Mouse (Mus musculus) frontal cortex, adult (tissue): Measurements from ENCODE around the gene Rapgef4.
"Not testable (repeated sequence)": the region's sequence is repeated elsewhere in the genome, so short reads cannot be mapped to it uniquely, and the experiment has no call there.

Experiments
- ATAC-seq: cut with Nextera tagmentation; 2 replicates; pipeline ENCODE4 v1.9.2; 2017; ENCODE audit warnings: mild to moderate bottlenecking, moderate library complexity, mixed read lengths; ENCODE audit not compliant: low TSS enrichment

The Rapgef4 gene

DNA sequence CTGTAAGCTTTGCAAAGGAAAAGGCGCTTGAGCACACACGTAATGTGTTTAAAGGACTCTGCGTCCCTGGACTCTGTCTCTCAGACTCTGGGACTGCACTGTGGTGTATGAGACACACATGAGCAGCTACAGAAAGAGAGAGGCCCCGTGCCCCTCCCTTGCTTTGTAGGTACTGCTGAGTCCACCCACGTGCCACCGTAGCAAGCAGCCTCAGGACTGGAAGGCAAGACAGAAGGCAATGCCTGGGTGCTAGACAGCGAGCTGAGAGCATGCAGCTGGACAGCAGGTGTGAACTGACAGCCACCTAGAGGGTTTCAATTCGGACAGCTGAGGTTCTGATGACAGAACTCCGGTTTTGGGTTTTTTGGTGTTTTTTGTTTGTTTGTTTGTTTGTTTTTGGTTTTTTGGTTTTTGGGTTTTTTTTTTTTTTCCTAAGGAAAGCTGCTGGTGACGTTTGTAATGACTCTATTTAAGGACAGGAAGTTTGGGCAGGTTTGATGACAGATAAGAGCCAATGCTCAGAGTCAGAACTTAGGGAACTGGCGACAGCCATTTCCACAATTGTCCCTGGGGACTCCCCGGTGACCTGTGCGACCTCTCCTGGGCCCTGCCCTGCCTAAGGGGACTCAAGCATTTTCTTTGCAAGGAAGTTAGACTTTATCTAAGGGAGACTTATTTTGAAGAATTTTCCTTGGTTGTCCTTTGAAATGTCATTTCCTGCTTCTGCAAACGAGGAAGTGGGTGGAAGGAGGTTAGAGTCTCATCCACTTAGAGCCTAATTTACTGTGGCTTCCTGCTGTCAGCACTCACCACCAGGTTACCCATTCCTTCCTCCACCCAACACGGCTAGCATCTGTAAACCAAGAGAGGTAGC lies 136.3 kb downstream of the Rapgef4 start:
- peak; percentile 77 for ATAC-seq

DNA sequence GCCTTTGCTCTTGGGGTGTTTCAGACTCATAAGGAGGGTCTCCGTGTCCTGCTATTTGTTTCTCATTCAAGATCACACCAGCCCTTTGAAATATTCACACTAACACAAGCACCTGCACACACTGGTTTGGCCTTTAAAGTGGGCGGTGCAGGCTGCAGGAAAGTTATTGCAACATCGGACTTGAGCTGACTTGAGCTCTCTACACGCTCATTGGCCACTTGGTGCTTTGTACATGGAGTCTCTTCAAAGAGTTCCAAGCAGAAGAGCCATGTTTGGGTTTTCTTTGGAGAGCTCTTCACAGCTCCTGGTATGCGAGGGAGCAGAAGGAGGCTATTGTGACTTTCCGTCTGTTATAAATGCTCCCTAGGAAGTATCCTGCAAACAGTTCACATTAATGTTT lies 139.2 kb downstream of the Rapgef4 start:
- ATAC-seq = no peak

DNA sequence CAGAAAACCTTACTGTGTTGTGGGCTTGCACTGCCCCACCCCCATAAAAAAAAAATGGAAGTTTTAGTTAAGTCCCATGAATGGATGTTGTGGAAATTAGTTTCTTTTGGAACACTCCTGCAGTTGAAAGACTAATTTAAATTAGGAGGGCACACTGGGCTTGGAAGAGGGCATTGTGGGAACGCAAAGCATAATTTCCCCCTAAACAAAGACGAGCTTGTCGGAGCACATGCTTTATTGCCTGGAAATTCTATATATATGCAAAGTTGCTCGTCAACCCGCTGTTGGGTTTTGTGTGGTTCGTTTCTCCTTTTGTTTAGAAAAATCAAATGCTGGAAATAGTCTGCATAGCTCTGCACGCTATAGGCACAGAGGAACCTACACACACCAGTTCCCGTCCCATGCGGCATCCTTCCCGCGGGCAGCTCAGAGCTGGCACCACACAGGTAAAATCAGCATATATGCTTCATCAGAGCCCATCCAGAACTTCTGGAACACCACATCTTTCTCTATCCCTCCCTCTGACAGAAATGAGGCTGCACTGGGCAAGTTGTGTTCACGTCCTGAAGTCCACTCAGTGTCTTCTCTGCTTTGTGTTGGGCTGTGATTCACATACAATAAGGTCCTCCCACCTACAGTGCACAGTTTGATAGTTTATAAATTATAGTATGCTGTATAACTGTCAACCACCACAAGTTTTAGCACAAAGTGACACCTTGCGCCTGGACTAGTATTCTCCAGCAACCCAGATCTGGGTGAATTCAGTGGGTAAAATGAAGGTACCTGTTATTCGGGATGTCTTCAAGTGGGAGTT lies 141.6 kb downstream of the Rapgef4 start:
- ATAC-seq = no peak

DNA sequence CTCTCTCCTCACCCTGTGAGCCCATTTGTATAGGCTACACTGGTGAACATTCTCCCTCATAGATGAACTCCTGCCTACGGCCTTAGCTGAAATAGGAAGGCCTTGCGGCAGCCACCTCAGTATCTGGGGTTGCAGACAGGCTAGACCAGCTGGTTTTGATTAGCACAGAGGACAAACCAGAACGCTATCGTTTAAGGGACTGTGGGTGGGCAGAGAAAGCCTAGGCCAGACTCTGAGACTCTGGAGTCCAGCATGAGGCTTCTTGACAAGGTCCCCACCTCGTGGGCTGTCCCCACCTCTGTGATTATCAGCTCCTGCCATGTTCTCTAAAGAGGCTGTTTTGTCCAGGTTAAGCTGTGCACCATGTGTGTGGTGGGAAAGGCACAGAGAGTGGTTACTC lies 142.8 kb downstream of the Rapgef4 start:
- ATAC-seq = no peak

DNA sequence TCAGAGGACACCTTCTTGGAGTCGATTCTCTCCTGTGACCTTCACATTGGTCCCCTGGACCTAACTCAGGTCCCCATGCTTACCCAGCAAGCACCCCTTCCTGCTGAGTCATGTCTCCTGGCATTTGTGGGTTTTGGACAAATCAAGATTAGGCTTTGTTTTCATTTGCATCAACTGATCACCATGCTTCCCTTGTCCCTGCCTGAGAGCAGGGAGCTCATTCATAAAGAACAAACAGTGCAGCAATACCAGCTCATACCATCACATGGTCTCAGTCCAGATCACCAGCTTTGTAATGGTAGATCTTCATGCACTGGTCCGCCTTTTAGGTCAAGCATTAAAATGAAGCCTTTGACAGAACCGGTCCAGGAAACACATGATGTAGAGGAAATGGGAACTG lies 144.7 kb downstream of the Rapgef4 start:
- ATAC-seq = no peak

DNA sequence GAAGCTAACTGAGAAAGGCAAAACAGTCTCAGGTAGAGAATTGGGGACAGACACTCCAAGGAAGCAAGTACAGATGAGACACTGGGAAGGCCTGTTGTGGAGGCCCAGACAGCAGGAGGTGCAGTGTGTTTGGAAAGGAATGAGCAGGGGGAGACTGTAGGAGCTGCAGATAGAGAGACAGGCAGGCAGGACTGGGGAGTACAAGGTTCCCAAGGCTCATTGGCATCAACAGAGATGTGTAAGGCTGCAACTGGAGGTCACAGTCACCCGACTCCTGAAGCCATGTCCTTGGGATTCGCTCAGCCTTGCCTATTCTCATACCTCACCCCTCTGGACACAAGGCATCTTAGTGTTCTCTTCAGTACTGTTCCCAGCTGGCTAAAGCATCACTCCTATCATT lies 145.4 kb downstream of the Rapgef4 start:
- no peak for ATAC-seq

DNA sequence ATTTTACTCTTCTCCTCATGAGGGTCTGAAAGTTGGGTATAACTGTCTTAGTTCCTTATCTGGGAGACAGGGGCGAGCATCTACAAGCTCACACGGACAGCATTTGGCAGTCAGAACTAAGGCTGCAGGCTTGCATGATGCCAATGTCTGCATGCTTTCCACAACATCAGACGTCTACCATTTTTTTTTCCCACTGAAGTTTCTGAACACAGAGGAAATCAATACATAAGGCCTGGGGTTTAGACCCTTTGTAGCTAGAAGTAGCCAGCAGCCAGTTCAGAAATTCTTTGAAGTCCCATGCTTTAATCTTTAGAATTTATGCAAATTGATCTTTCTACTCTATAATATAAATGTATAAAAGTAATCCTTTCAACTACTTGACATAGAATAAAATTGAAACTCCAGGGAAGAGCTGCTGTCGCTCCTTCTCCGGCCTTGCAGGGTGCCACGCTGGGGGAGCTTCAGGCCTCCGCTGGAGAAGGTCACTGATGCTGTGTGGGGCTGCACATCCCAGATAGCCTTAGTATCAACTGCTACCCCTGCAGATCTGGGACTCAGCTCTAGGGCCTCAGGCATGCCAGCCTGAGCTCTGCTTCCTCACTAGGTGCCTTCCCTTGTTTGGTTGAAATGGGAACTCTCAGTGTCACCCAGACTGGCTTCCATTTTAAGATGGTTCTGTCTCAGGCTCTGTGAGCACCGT lies 148.7 kb downstream of the Rapgef4 start:
- ATAC-seq = no peak

DNA sequence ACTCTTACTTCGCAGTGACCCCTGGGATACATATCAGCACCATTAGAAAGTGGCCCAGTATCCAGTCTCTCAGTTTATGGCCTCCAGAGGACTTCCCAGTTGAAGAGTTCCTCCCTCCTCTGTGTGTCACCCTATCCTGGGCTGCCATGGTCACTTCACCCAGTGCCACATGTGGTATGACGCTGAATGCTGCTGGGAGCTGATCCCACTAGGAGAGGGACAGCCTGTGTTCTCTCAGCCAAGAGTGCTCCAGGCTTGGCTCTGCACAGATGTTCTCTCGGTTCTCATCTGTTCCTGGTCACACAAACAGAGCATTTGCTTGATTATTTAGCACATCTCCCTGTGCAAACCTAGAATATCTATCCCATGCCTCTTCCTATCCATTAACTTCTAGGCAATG lies 151.2 kb downstream of the Rapgef4 start:
- no peak for ATAC-seq

DNA sequence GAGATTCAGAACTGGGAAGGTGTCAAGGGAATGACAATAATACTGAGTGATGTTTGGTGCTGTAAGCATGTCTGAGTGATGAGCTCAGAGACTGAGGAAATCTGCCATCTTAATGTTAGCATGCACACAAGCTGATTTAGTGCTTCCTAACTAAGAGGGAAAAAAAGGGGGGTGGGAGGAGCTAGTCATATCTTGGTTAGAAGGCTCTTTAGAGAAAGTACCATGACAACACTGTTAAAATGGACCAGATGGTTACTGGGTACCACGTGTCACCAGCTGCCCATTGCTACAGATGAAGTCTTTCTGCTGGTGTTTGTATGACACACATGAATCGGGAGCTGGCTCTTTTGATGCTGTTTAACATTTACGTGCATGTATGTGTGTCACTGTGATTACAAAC lies 155.0 kb downstream of the Rapgef4 start:
- peak; percentile 26 for ATAC-seq

DNA sequence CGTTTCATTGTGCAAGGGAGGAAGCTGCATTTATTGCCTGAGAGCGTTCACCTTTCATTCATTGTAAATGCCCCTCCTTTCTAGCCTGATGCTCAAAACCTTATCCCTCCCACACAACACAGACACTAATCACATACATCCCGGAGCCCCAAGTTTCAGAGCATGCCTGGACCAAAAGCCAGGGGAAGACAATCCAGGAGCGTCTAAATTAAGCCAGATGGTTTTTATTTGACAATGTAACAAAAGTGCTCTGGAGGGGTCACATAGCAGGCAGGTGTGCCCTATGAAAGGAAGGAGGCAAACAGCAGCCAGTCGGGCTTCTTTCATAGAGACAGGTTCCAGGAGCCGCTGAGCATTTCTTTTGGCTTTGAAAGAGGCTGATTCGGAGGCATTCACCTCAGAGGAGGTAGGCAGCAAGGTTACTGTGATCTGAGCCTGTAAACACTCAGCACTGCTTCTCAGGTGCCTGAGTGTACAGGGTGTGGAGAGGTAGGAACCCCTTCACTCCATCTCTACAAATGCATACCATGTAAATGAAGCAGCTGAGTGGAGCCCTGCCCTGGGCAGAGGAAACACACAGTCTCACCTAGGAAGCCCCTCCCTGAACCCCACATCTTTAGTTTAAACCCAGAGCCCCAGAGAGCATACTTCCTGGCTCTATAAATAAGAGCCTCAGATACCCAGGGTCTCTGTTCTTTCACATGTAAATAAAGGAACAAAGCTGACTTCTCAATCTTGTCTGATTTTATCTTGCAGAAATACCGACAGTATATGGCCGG lies 155.6 kb downstream of the Rapgef4 start:
- ATAC-seq = no peak

DNA sequence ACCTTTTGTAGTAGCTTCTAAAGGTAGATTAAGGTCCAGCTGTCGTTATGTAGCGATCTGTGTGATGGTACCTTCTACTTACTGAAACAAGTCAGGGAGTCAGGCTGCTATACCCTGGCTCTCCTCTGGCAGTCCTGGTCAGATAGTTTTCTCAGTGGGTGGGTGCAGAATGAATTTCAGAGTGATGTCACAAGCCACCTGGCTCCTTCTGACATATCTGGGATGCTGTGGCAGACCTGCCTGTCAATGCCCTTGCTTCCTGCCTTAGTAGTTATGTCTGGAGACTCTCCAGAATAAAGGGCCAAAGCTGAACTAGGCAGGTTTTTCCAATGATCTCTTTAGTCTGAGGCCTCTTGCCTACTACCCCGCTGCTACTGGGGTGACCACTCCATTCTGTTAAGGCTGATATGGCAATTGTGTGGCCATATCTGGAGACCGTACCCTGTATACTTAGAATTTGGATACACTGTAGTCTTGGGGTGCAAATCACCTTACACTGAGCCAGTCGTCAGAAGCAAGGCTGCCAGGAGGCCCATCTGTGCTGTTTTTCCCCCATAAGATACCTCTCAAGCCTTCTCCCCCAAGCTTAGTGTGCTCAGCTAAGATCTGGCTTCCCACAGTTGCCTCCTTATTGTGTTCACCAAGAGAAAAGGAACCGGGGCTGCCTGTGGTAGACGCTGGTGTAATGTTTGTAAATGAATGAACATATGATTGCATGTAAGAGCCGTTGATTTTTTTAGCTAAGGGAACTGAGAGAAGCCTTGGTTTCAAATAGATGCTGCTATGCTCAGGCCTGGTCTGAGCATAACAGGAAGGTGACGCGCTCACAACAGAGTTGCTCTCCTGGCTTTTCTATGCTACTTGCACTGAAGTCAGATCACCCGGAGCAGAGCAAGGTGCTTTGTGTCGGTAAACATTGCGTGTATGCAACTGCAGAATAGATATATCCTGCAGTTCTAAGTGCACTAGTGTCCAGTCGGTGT lies 159.1 kb downstream of the Rapgef4 start:
- peak; percentile 80 for ATAC-seq

DNA sequence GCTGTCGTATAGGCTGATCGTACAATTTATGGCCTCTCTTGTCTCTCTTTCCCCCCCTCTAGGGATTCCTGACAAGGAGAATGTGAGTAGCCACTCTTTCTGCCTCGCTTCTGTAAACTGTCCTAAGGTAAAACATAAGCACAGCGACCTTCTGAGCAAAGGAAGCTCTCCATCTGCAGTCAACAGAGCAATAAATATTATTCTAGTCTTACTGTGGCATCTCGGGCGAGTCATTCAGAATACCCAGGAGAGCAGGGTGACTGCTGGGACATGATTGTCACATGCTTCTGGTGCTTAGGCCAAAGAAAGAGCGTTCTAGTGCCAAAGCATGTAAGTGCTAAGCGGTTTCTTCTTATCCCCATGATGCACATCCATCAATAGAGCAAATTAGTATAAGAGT lies 160.1 kb downstream of the Rapgef4 start:
- no peak for ATAC-seq

DNA sequence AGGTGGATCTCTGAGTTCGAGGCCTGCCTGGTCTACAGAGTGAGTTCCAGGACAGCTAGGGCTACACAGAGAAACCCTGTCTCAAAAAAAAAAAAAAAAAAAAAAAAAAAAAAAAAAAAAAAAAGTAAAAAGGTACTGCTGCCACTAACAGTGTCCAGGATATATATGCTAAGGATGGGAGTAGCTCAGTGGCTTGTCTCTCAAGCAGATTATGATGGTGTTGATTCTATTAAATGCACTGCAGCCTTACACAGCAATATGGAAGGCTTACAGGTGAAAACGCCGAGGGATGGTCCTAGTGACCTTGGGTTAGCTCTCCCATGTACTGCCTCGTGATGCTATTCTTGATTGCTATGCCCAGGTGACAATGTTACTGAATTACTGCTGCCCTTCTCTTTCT lies 160.7 kb downstream of the Rapgef4 start:
- not testable (repeated sequence) for ATAC-seq

DNA sequence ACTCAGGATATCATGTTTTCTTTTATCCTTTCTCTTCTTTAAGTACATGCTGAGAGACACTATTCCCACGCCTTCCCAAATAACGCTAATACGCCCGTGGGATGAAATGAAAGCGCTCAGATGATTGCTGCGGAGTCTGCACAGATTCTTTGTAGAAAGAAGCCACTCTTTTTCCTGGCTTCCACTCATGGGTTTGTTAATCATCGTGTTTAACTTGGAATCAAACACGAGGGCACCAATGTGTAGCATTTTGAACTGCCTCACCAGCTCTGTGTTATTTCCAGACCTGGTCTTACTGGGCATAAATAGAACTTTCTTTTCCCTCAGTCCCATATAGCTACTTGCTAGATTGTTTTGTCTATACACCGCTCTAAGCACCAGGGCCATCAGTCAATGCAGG lies 162.4 kb downstream of the Rapgef4 start:
- ATAC-seq = no peak

DNA sequence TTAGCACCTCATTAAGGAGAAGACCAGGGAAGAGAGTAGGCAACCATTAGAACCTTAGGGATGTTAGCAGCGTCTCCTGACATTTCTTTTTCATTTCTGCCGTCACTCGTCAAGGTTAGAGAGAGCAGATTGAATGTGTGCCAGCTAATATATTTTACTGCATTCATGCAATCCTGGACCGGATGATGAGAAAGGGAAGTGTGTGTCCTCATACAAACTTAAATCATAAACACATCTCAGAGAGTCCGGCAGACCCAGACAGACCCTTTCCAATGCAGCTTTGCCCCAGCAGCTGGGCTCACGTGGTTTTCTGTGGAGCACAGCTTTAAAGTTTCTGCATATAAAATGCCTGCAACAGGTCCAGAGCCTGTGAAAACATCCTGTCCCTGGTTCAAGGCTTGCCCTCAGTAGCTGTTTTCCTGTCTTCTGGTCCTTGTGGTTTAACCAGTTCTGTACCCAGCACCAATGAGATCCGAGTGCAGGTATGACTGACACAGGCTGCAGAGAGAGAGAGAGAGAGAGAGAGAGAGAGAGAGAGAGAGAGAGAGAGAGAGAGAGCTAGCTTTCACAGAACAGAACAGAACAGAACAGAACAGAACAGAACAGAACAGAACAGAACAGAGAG lies 163.6 kb downstream of the Rapgef4 start:
- no peak for ATAC-seq

DNA sequence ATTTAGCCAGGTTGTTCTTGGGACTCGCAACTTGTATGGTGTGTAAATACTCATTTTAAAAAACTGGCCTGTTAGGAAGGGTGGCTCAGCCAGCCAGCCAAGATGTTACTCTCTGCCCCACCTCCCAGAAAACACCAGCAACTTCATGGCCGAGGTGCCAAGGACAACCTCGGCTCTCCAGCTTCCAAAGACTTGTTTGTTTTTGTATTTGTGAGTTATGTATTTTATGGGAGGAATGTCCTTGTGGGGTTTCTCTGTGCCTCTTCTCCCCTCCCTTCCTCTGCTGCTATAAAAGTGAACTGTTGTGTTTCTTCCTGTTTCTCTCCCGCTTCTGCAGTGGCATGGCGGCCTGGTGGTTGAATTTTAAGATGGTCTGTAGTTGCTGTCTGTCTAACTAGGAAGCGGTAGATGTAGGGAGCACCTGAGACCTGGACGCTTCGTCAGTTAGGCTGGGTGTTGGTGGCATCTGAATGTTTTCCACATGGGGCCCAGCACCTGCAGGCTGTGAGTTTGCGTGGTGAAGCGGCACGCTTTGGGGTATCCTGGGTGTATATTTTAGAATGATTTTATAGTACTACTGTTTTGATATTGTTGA lies 164.3 kb downstream of the Rapgef4 start:
- ATAC-seq = no peak

DNA sequence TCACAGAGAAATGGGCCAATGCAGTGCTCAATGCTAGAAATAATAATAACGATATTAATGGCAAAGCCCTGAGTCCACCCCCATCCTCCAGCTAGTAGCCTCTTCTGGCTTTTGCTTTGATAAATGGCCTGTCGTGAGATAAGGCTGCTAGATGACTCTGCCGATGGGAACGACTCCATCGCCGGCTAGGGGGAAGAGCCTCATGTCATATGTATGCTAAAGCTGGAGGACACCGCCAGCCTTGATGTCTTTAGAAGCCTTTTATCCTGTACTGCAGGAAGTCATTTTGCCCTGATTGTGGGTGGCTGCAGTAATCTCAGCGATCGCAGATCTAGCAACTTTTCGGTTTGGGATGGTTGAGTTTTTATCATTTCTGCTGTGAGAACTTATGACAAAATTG lies 165.0 kb downstream of the Rapgef4 start:
- ATAC-seq = no peak

DNA sequence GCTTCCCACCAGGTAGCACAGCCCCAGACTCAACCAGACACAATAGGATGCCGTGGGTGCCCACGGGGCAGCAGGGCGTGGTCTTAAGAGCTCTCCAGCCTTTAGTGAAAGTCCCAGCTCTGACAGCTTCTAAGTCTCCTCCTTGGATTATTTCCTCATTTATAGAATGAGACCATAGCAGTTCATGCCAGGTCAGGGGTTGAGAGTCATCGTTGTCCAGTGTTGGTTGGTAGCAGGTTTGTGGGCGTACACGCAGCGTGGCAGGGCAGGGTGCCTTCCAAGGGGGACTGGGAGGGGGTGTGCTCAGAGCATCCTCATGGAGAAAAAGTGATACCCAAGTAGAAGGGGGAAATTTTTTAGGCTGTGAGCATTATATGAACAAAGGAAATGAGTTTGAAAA lies 166.2 kb downstream of the Rapgef4 start:
- no peak for ATAC-seq

DNA sequence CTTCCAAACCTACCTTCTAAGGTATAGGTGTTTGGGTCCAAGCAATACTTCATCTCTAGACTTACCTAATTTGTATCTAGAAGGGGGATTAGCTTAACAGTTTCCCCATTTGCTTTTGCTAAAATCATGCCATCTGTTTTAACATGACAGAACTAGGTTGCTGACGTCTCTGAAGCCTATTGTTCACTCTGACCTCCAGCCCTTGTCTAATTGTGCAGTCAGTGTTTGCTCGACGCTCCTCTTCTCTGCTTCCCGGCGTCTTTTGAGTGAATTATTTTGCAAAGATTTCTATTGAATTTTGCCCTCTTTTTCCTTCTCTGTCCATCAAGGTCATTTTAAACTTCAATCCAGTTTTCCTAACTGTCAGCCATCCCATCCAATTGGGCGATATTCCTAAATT lies 166.7 kb downstream of the Rapgef4 start:
- no peak for ATAC-seq

DNA sequence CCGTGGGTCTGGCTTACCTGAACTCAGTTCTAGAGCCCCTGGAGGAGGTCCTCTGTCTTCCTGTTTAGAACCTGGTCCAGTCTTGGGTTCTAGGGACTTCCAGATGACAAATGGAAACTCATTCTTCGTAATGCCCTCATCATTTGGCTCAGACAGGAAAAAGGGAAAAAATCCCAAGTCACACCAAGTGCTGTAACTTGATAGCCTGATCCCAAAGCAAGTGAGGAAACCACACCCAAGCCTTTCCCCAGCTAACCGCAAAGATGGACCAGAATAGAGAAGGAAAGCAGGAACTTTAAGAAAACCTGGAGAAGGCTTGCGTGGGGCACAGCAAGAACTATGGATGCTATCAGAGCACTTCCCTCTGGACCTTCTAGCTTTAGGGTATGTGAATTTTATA lies 167.6 kb downstream of the Rapgef4 start:
- ATAC-seq = no peak
